Mouse (Mus musculus): ENCODE data around the gene Cd79a. TPM values are rescaled to one million over a fixed set of nuclear protein-coding genes. Genes with fewer than 3 reads are reported as not detected.

Gene Cd79a
- polyA plus RNA-seq, 2 experiments = 1.0 to 2.0 TPM

GRCm38 (mm10) chr7:24879620-24880019, 17.6 kb upstream of the Cd79a start:
- Histone ChIP-seq H3K4me3 (ENCODE audit: insufficient read depth in 1 of 2, low read depth in 2 of 2, low read length in 2 of 2) (no peak overlapping the region), H3K9me3 (ENCODE audit: control insufficient read depth, low read length) (no peaks in the 10 kb centered on the region), H3K27ac (no peak overlapping the region), H3K9ac (replicated peaks) (no peak overlapping the region), H3K4me1 (replicated peaks; ENCODE audit: control insufficient read depth in 2 of 2, insufficient read depth in 2 of 2, low read length in 1 of 2) (peaks cover 3 to 5% of the 10 kb centered on the region in 2 experiments; a peak in 3 of 4 replicates), H3K27me3 (ENCODE audit: control insufficient read depth, insufficient read depth, low read length) (no peaks in the 10 kb centered on the region), H3K4me2 (ENCODE audit: low read depth) (no peak overlapping the region), H3K36me3 (replicated peaks; ENCODE audit: control insufficient read depth, insufficient read depth, low read depth) (no peaks in the 10 kb centered on the region)
- ATAC-seq (ENCODE audit: insufficient read depth) = no peak
- TF ChIP-seq EP300 (IDR thresholded peaks at IDR 0.05; ENCODE audit: low read depth) (no peak), CTCF (IDR thresholded peaks at IDR 0.05; ENCODE audit: low read depth) (no peak)
- no peak for DNase-seq (ENCODE audit: low read depth in 3 of 3, low spot score in 3 of 3)
- WGBS (ENCODE audit: insufficient replicate concordance) = 54% methylated on average over 2 of the region's 2 CpGs

- 83% methylated on average over 9 of the region's 9 CpGs for WGBS (ENCODE audit: insufficient replicate concordance)
Measured at GRCm38 (mm10) chr7:24882416-24883199, 14.6 kb upstream of the Cd79a start.

GRCm38 (mm10) chr7:24883896-24884692, 13.1 kb upstream of the Cd79a start, which contains the start of gene Rps19:
TSS of gene Rps19 (plus strand) at chr7:24884371.
- TF ChIP-seq CTCF (IDR thresholded peaks at IDR 0.05; ENCODE audit: low read depth) (peak; percentile 82), EP300 (IDR thresholded peaks at IDR 0.05; ENCODE audit: low read depth) (peak; percentile 90)
- H3K4me2 ChIP-seq (ENCODE audit: low read depth) = peak within 1 kb of the TSS; percentile 65
- peak within 1 kb of the TSS; percentile 96 for H3K9ac ChIP-seq (replicated peaks)
- H3K27ac ChIP-seq = peak within 1 kb of the TSS; percentile 86
- no peaks in the 10 kb centered on the region for H3K27me3 ChIP-seq (ENCODE audit: control insufficient read depth, insufficient read depth, low read length)
- peaks cover 7 to 23% of the 10 kb centered on the region in 2 experiments; a peak in 3 of 4 replicates for H3K4me1 ChIP-seq (replicated peaks; ENCODE audit: control insufficient read depth in 2 of 2, insufficient read depth in 2 of 2, low read length in 1 of 2)
- DNase-seq (ENCODE audit: low read depth in 3 of 3, low spot score in 3 of 3) = peak; percentile 98 to 99 (median 99)
- peaks cover 39% of the 10 kb centered on the region for H3K36me3 ChIP-seq (replicated peaks; ENCODE audit: control insufficient read depth, insufficient read depth, low read depth)
- H3K9me3 ChIP-seq (ENCODE audit: control insufficient read depth, low read length) = no peaks in the 10 kb centered on the region
- peak within 1 kb of the TSS; percentile 87 to 89 for H3K4me3 ChIP-seq (ENCODE audit: insufficient read depth in 1 of 2, low read depth in 2 of 2, low read length in 2 of 2)
- under 1% methylated on average over 57 of the region's 57 CpGs for WGBS (ENCODE audit: insufficient replicate concordance)
- ATAC-seq (ENCODE audit: insufficient read depth) = peak; percentile 92

More at GRCm38 (mm10) chr7:24882416-24883199, 14.6 kb upstream of the Cd79a start:
- Histone ChIP-seq H3K9ac (replicated peaks) (no peak overlapping the region), H3K4me2 (ENCODE audit: low read depth) (no peak overlapping the region), H3K4me3 (ENCODE audit: insufficient read depth in 1 of 2, low read depth in 2 of 2, low read length in 2 of 2) (no peak overlapping the region), H3K4me1 (replicated peaks; ENCODE audit: control insufficient read depth in 2 of 2, insufficient read depth in 2 of 2, low read length in 1 of 2) (peaks cover 7 to 22% of the 10 kb centered on the region in 2 experiments; a peak in 3 of 4 replicates), H3K36me3 (replicated peaks; ENCODE audit: control insufficient read depth, insufficient read depth, low read depth) (peaks cover 24% of the 10 kb centered on the region), H3K27ac (no peak overlapping the region), H3K9me3 (ENCODE audit: control insufficient read depth, low read length) (no peaks in the 10 kb centered on the region), H3K27me3 (ENCODE audit: control insufficient read depth, insufficient read depth, low read length) (no peaks in the 10 kb centered on the region)
- no peak for DNase-seq (ENCODE audit: low read depth in 3 of 3, low spot score in 3 of 3)
- TF ChIP-seq EP300 (IDR thresholded peaks at IDR 0.05; ENCODE audit: low read depth) (no peak), CTCF (IDR thresholded peaks at IDR 0.05; ENCODE audit: low read depth) (no peak)
- no peak for ATAC-seq (ENCODE audit: insufficient read depth)

GRCm38 (mm10) chr7:24884693-24885291, 12.4 kb upstream of the Cd79a start:
- DNase-seq (ENCODE audit: low read depth in 3 of 3, low spot score in 3 of 3) (no peak), ATAC-seq (ENCODE audit: insufficient read depth) (peak; percentile 1; the same call in 1 of the 2 replicates)
- under 1% methylated on average over 47 of the region's 47 CpGs for WGBS (ENCODE audit: insufficient replicate concordance)
- Histone ChIP-seq H3K27ac (peak overlapping the region; percentile 52), H3K4me1 (replicated peaks; ENCODE audit: control insufficient read depth in 2 of 2, insufficient read depth in 2 of 2, low read length in 1 of 2) (peaks cover 7 to 23% of the 10 kb centered on the region in 2 experiments; a peak in 3 of 4 replicates), H3K27me3 (ENCODE audit: control insufficient read depth, insufficient read depth, low read length) (no peaks in the 10 kb centered on the region), H3K9me3 (ENCODE audit: control insufficient read depth, low read length) (no peaks in the 10 kb centered on the region), H3K9ac (replicated peaks) (peak overlapping the region; percentile 96), H3K4me3 (ENCODE audit: insufficient read depth in 1 of 2, low read depth in 2 of 2, low read length in 2 of 2) (peak overlapping the region; percentile 82 to 89), H3K36me3 (replicated peaks; ENCODE audit: control insufficient read depth, insufficient read depth, low read depth) (peaks cover 46% of the 10 kb centered on the region), H3K4me2 (ENCODE audit: low read depth) (peak overlapping the region; percentile 65)
- no peak for TF ChIP-seq CTCF (IDR thresholded peaks at IDR 0.05; ENCODE audit: low read depth)
- TF ChIP-seq EP300 (IDR thresholded peaks at IDR 0.05; ENCODE audit: low read depth) = no peak
